Mouse (Mus musculus) liver, postnatal 0 days (tissue): ENCODE measurements around the gene Smo. TPM values are rescaled to one million over a fixed set of nuclear protein-coding genes. Genes with fewer than 3 reads are reported as not detected.
A peak's percentile ranks its signal among the peaks of the same experiment; 100 is the strongest.

Source experiments
- ATAC-seq: fragments of 200-750 bp; cut with Nextera tagmentation; 2 replicates; pipeline ENCODE4 v1.8.0; 2017; ENCODE audit warnings: mild to moderate bottlenecking, moderate library complexity
- DNase-seq: peaks from one replicate; pipeline ENCODE4 v3.0.0-alpha.2; 2016
- H3K27ac ChIP-seq: fragments of 300-500 bp; sonication (generic); 2 replicates; pipeline ENCODE4 v1.5.1; 2014; ENCODE audit warnings: antibody characterized with exemption, moderate library complexity, mild to moderate bottlenecking, low read depth
- H3K27me3 ChIP-seq: fragments of 300-500 bp; sonication (generic); 2 replicates; pipeline ENCODE4 v1.6.1; 2014; ENCODE audit warnings: low read length, control low read depth, mixed read lengths; ENCODE audit not compliant: insufficient read depth
- H3K36me3 ChIP-seq: fragments of 300-500 bp; sonication (generic); replicated peaks from 2 replicates; pipeline ENCODE4 v1.6.1; 2014; ENCODE audit warnings: mild to moderate bottlenecking, control low read depth, low read length, moderate library complexity, mixed read lengths; ENCODE audit not compliant: insufficient read depth
- H3K4me1 ChIP-seq: fragments of 300-500 bp; sonication (generic); 2 replicates; pipeline ENCODE4 v1.6.1; 2014; ENCODE audit warnings: antibody characterized with exemption, mild to moderate bottlenecking, control low read depth; ENCODE audit not compliant: insufficient read depth
- H3K4me2 ChIP-seq: fragments of 300-500 bp; sonication (generic); 2 replicates; pipeline ENCODE4 v1.6.1; 2014; ENCODE audit warnings: low read depth, mild to moderate bottlenecking, low read length, moderate library complexity, mixed read lengths
- H3K4me3 ChIP-seq: fragments of 300-500 bp; sonication (generic); 2 replicates; pipeline ENCODE4 v1.5.1; 2014; ENCODE audit warnings: low read depth, low read length
- H3K9ac ChIP-seq: fragments of 300-500 bp; sonication (generic); replicated peaks from 2 replicates; pipeline ENCODE4 v1.6.1; 2014; ENCODE audit warnings: mild to moderate bottlenecking, moderate library complexity
- H3K9me3 ChIP-seq: fragments of 300-500 bp; sonication (generic); 2 replicates; pipeline ENCODE4 v1.6.1; 2016; ENCODE audit warnings: mild to moderate bottlenecking, control low read depth, low read length, mixed read lengths
- CTCF ChIP-seq: sonication (generic); IDR thresholded peaks from 2 replicates; pipeline ENCODE4 v1.5.1; 2016; ENCODE audit warnings: antibody characterized with exemption, low read depth
- EP300 ChIP-seq: IDR thresholded peaks from 2 replicates; pipeline ENCODE4 v1.6.1; 2016; ENCODE audit warnings: antibody characterized with exemption, low read depth, mild to moderate bottlenecking
- WGBS: fragments of 180-500 bp; shearing (Covaris S2); extraction: QIAGEN DNeasy Blood & Tissue Kit; methylation state at CpG from one replicate; pipeline ENCODE4 v1.1.7; 2014; ENCODE audit not compliant: insufficient replicate concordance; 5-methylcytosine and 5-hydroxymethylcytosine counted together
- polyA plus RNA-seq: library from polyadenylated mRNA; unstranded; fragments of >200 nt; fragmentation: Nextera tagmentation; extraction: Ambion mirVana; gene quantifications from 2 replicates; pipeline ENCODE4 v1.2.1, GENCODE M21; 2015

The Smo gene
- polyA plus RNA-seq, 1 experiment from 2014 or later = 2.2 TPM

DNA sequence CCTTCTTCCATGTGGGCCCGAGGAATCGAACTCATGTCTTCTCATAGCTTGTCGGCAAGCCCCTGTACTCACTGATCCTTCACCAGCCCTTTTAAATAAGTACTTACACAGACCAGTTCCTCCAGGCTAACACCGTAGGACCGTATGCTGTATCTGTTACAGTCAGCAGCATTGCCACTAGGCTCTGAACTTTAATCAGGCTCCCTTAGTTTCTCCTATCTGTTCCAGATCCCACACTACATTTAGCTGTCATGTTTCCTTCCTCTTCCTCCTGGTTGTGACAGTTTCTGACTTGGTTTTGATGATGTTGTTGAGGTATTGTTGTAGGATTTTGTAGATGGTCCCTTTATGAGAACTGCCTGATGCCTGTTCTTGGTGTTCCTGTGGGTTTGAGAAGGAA is 31.2 kb upstream of the Smo start:
- peak overlapping the region; percentile 55 for H3K4me2 ChIP-seq
- no peak for TF ChIP-seq CTCF
- no peak for TF ChIP-seq EP300
- H3K9ac ChIP-seq = peak overlapping the region; percentile 30; the same call in 1 of the 2 replicates
- ATAC-seq (no peak), DNase-seq (no peak)
- peaks cover 26% of the 10 kb centered on the region for H3K4me1 ChIP-seq
- peak overlapping the region; percentile 11; the same call in 1 of the 2 replicates for H3K27ac ChIP-seq
- no peaks in the 10 kb centered on the region for H3K9me3 ChIP-seq
- no peaks in the 10 kb centered on the region for H3K27me3 ChIP-seq
- peaks cover 20% of the 10 kb centered on the region for H3K36me3 ChIP-seq
- 57% methylated on average over 5 of the region's 5 CpGs for WGBS
- no peak overlapping the region for H3K4me3 ChIP-seq

- H3K9me3 ChIP-seq = no peaks in the 10 kb centered on the region
- TF ChIP-seq EP300 (no peak), CTCF (no peak)
- H3K4me1 ChIP-seq = peaks cover 6% of the 10 kb centered on the region
- no peak overlapping the region for H3K4me3 ChIP-seq
- H3K27ac ChIP-seq = no peak overlapping the region
- ATAC-seq (no peak), DNase-seq (no peak)
- 91% methylated on average over 2 of the region's 2 CpGs for WGBS
- H3K36me3 ChIP-seq = peaks cover 42% of the 10 kb centered on the region
- H3K9ac ChIP-seq = no peak overlapping the region
- H3K27me3 ChIP-seq = no peaks in the 10 kb centered on the region
- no peak overlapping the region for H3K4me2 ChIP-seq
Observed at GRCm38 (mm10) chr6:29707902-29708301, 27.4 kb upstream of the Smo start.

- TF ChIP-seq CTCF = no peak
- no peak for TF ChIP-seq EP300
- no peak overlapping the region for H3K4me2 ChIP-seq
- 81% methylated on average over 3 of the region's 3 CpGs for WGBS
- peaks cover 52% of the 10 kb centered on the region for H3K36me3 ChIP-seq
- ATAC-seq (no peak), DNase-seq (no peak)
- H3K27me3 ChIP-seq = no peaks in the 10 kb centered on the region
- H3K4me3 ChIP-seq = no peak overlapping the region
- no peaks in the 10 kb centered on the region for H3K4me1 ChIP-seq
- no peak overlapping the region for H3K27ac ChIP-seq
- no peak overlapping the region for H3K9ac ChIP-seq
- H3K9me3 ChIP-seq = no peaks in the 10 kb centered on the region
Observed at GRCm38 (mm10) chr6:29711318-29711717, 24.0 kb upstream of the Smo start.

- Histone ChIP-seq H3K9me3 (no peaks in the 10 kb centered on the region), H3K36me3 (peaks cover 60% of the 10 kb centered on the region), H3K4me3 (no peak overlapping the region), H3K27ac (no peak overlapping the region), H3K27me3 (no peaks in the 10 kb centered on the region), H3K4me1 (no peaks in the 10 kb centered on the region), H3K4me2 (no peak overlapping the region), H3K9ac (no peak overlapping the region)
- ATAC-seq (no peak; the same call in 1 of the 2 replicates), DNase-seq (no peak)
- TF ChIP-seq CTCF = peak; percentile 88
- no peak for TF ChIP-seq EP300
- WGBS = 59% methylated on average over 3 of the region's 3 CpGs
Observed at GRCm38 (mm10) chr6:29712011-29712584, 23.2 kb upstream of the Smo start.

DNA sequence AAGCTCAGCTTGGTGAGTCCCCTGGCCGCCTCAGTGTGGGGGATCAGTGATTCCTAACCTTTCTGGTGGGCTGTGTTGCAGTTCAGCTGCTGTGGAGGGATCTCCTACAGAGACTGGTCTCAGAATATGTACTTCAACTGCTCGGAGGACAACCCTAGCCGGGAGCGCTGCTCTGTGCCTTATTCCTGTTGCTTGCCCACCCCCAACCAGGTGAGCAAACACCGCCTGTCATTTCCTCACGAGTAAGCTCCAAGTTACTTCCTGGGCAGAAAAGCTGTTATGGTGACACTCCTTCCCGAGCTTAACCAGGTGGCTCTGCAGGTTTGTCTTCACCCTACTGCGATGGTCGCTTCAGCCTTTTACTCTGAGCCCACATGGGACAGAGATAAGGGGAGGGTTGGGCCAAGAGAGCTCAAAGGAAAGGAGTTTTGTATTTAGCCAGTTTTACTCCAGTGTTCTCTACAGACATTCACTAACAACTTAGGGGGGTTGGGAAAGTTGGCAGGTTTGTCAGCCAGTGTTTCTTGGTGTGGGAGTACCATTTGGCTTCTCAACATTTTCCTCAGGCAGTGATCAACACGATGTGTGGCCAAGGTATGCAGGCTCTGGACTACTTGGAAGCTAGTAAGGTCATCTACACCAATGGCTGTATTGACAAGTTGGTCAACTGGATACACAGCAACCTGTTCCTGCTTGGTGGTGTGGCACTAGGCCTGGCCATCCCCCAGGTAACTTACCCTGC is 18.5 kb upstream of the Smo start:
- Histone ChIP-seq H3K27me3 (no peaks in the 10 kb centered on the region), H3K9ac (no peak overlapping the region), H3K4me3 (no peak overlapping the region), H3K4me1 (no peaks in the 10 kb centered on the region), H3K27ac (no peak overlapping the region), H3K36me3 (peaks cover 65% of the 10 kb centered on the region), H3K9me3 (no peaks in the 10 kb centered on the region), H3K4me2 (no peak overlapping the region)
- WGBS = 67% methylated on average over 10 of the region's 10 CpGs
- TF ChIP-seq CTCF = no peak
- TF ChIP-seq EP300 = no peak
- ATAC-seq (no peak), DNase-seq (no peak)

GRCm38 (mm10) chr6:29717541-29717940 is 17.8 kb upstream of the Smo start:
- Histone ChIP-seq H3K4me1 (no peaks in the 10 kb centered on the region), H3K4me3 (no peak overlapping the region), H3K27ac (no peak overlapping the region), H3K9me3 (no peaks in the 10 kb centered on the region), H3K36me3 (peaks cover 58% of the 10 kb centered on the region), H3K9ac (no peak overlapping the region), H3K27me3 (no peaks in the 10 kb centered on the region), H3K4me2 (no peak overlapping the region)
- WGBS = 74% methylated on average over 10 of the region's 10 CpGs
- DNase-seq (no peak), ATAC-seq (no peak)
- no peak for TF ChIP-seq CTCF
- TF ChIP-seq EP300 = no peak
